Mouse (Mus musculus) ES-Bruce4 (cell line): ENCODE data around the gene Slc22a6.

Experiments
- CTCF ChIP-seq: IDR thresholded peaks from one replicate; pipeline ENCODE4 v1.8.1; 2011; ENCODE audit warnings: low read depth, low read length
- EP300 ChIP-seq: IDR thresholded peaks from 2 replicates; pipeline ENCODE4 v1.6.1; 2011; ENCODE audit warnings: low read depth, low read length; ENCODE audit not compliant: insufficient read depth

GRCm38 (mm10) chr19:8590954-8591353 is 26.9 kb upstream of the Slc22a6 start, which contains the start of gene Slc22a8:
- TF ChIP-seq CTCF (no peak), EP300 (no peak)
